Comparison of ENCODE assay signal across 9 mouse cellular contexts in the genomic region with DNA sequence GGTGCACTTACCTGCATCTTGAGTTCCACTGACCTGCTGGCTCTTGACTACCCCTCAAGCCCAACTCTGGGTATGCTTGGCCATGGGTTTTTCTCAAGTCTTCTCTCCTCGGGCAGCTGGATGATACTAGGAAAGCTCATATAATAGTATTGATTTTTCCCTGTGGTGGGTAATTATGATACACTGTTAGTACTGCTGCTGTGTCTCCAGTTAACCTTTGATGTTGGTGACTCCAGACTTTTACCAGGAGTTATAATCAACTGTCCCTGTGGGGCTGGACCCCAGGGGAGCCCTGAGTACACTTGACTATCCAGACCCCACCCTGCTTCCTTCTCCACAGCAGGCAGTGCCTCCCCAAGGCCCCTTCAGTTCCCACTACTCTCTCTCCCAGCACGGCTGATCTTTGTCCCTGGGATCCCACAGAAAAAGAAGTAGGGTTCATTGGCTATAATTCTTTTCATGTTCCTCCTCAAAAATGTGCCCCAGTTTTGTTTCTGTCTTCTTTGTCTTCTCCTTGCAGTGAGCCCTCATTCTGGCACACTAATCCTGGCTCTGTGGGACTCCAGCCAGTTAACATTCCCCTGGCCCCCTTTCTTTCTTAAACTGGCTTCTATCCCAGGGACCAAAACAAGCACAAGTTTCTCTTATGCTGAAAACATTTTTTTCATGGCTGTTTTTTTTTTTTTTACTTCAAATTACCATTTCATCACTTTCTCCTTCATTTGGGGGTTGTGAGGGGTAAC. TPM values are rescaled to one million over a fixed set of nuclear protein-coding genes. Genes with fewer than 3 reads are reported as not detected.
A peak's percentile ranks its signal among the peaks of the same experiment; 100 is the strongest.
DNase-seq lines count a peak whose midpoint lies in the region; ATAC-seq and TF ChIP-seq lines count a peak whose summit lies in the region.
"Had no signal": no experiment of that assay in that cellular context is flagged by ENCODE, and none has a peak within 500 bp of the region (broad histone marks: within the 10 kb centered on the region; RNA-seq: fewer than 3 reads in every experiment).

No protein-coding gene starts in this region.

- no peaks in the 10 kb centered on the region for H3K9me3 ChIP-seq in embryonic facial prominence, embryonic 15.5 days (replicated peaks)
- H3K9me3 ChIP-seq in liver, embryonic 16.5 days (replicated peaks; ENCODE audit: control insufficient read depth, low read length) = no peaks in the 10 kb centered on the region

- peak; percentile 23 to 26 for DNase-seq in layer of hippocampus, adult 8-10 months (ENCODE audit: low spot score in 2 of 2)
- DNase-seq in layer of hippocampus, adult 9-10 months (ENCODE audit: low spot score) = no peak
- no peak for DNase-seq in kidney, adult 11 months
- DNase-seq: thymus, postnatal 25 days had no signal

- no peak for ATAC-seq in embryonic facial prominence, embryonic 15.5 days (ENCODE audit: insufficient number of reproducible peaks, low FRiP score, low TSS enrichment, low read depth)
- ATAC-seq in liver, embryonic 16.5 days (ENCODE audit: low read depth) = no peak
- no peak for ATAC-seq in activated CD4-positive, CD25-positive, alpha-beta regulatory T cell, adult 4 months
- ATAC-seq: Patski had no signal

- H3K27me3 ChIP-seq in embryonic facial prominence, embryonic 15.5 days = no peaks in the 10 kb centered on the region
- no peaks in the 10 kb centered on the region for H3K27me3 ChIP-seq in liver, embryonic 16.5 days (ENCODE audit: control insufficient read depth, insufficient read depth, low read depth, low read length)

- WGBS in bone marrow, adult 2 months = 35% methylated on average over 2 of the region's 2 CpGs
- WGBS in embryonic facial prominence, embryonic 15.5 days = 31% methylated on average over 2 of the region's 2 CpGs
- WGBS in liver, embryonic 16.5 days (ENCODE audit: insufficient replicate concordance) = 35% methylated on average over 2 of the region's 2 CpGs

- H3K27ac ChIP-seq in bone marrow, adult 2 months (ENCODE audit: control insufficient read depth, insufficient read depth, low read depth, low read length, poor library complexity) = peak overlapping the region; percentile 44; the same call in 1 of the 2 replicates
- H3K27ac ChIP-seq in embryonic facial prominence, embryonic 15.5 days (replicated peaks) = peak overlapping the region; percentile 77
- peak overlapping the region; percentile 92 for H3K27ac ChIP-seq in liver, embryonic 16.5 days (ENCODE audit: low read length)

- no peaks in the 10 kb centered on the region for H3K36me3 ChIP-seq in embryonic facial prominence, embryonic 15.5 days
- H3K36me3 ChIP-seq in liver, embryonic 16.5 days (ENCODE audit: control insufficient read depth, insufficient read depth) = no peaks in the 10 kb centered on the region

- H3K4me2 ChIP-seq in embryonic facial prominence, embryonic 15.5 days (replicated peaks) = no peak overlapping the region
- H3K4me2 ChIP-seq in liver, embryonic 16.5 days (ENCODE audit: low read depth, low read length) = 0 out of 2 replicates have a peak overlapping the region, but pooled peaks have one; percentile 46

- H3K4me1 ChIP-seq in bone marrow, adult 2 months (ENCODE audit: control insufficient read depth, insufficient read depth, low read length) = peaks cover 9% of the 10 kb centered on the region
- H3K4me1 ChIP-seq in embryonic facial prominence, embryonic 15.5 days = peaks cover 17% of the 10 kb centered on the region
- H3K4me1 ChIP-seq in liver, embryonic 16.5 days (ENCODE audit: control insufficient read depth, low read depth, low read length) = peaks cover 60% of the 10 kb centered on the region

- no peak for TF ChIP-seq CTCF in bone marrow, adult 2 months (IDR thresholded peaks at IDR 0.05; ENCODE audit: control insufficient read depth, insufficient read depth, low read length)

- no peak overlapping the region for H3K9ac ChIP-seq in embryonic facial prominence, embryonic 15.5 days
- H3K9ac ChIP-seq in liver, embryonic 16.5 days (ENCODE audit: low read depth, low read length) = peak overlapping the region; percentile 44

- no peak for TF ChIP-seq POLR2A in bone marrow, adult 2 months (IDR thresholded peaks at IDR 0.05; ENCODE audit: borderline replicate concordance, control insufficient read depth, low read depth, low read length)

- no peak overlapping the region for H3K4me3 ChIP-seq in bone marrow, adult 2 months (replicated peaks; ENCODE audit: control insufficient read depth, low read depth, low read length)
- no peak overlapping the region for H3K4me3 ChIP-seq in embryonic facial prominence, embryonic 15.5 days (replicated peaks)
- H3K4me3 ChIP-seq in liver, embryonic 16.5 days (ENCODE audit: low read depth, low read length) = no peak overlapping the region

RNA-seq across cellular contexts. Expression of a gene that starts 0.8 kb away (rescaled TPM):
- total RNA-seq in layer of hippocampus, adult 8-10 months (2022) = 1 to 10 TPM; 1.3 to 4.0 (median 3.1) TPM
- polyA plus RNA-seq in bone marrow, adult 2 months (2011; ENCODE audit: insufficient read depth, insufficient read length, low replicate concordance, missing spikeins) = 14.1 and 17.7 TPM in 2 replicates
- 1.3 and 1.5 TPM in 2 replicates for polyA plus RNA-seq in embryonic facial prominence, embryonic 15.5 days (2015; fragmentation: Nextera tagmentation; extraction: Ambion mirVana)
- polyA plus RNA-seq in liver, embryonic 16.5 days (2015; fragmentation: Nextera tagmentation; extraction: Ambion mirVana) = 7.5 and 9.0 TPM in 2 replicates
- polyA plus RNA-seq in activated CD4-positive, CD25-positive, alpha-beta regulatory T cell, adult 4 months (2017; shearing (Covaris generic)) = under 1 TPM in 1 of 2 experiments, not detected in 1; 0.18 TPM

RNA-seq across cellular contexts. Expression of a gene that starts 47.9 kb away (rescaled TPM):
- 1 to 10 TPM; 6.8 to 9.7 (median 8.4) TPM for total RNA-seq in layer of hippocampus, adult 8-10 months (2022)
- 1.5 and 1.9 TPM in 2 replicates for polyA plus RNA-seq in bone marrow, adult 2 months (2011; ENCODE audit: insufficient read depth, insufficient read length, low replicate concordance, missing spikeins)
- polyA plus RNA-seq in embryonic facial prominence, embryonic 15.5 days (2015; fragmentation: Nextera tagmentation; extraction: Ambion mirVana) = 26.0 and 31.8 TPM in 2 replicates
- polyA plus RNA-seq in liver, embryonic 16.5 days (2015; fragmentation: Nextera tagmentation; extraction: Ambion mirVana) = 1.1 and 1.6 TPM in 2 replicates
- polyA plus RNA-seq in activated CD4-positive, CD25-positive, alpha-beta regulatory T cell, adult 4 months (2017; shearing (Covaris generic)) = not detected

Comparison
In these comparisons a context has a peak if more than half of its experiments do, and no peak if none do; other contexts are left out.
1. DNase-seq: peak in layer of hippocampus, adult 8-10 months (2 of 2); none in layer of hippocampus, adult 9-10 months (single experiment) and kidney, adult 11 months (single experiment).
2. Peak in every context shown above with its lines, with median percentiles within 50 percentile points of each other: H3K27ac ChIP-seq.